Mouse (Mus musculus) intestine, postnatal 0 days (tissue): ENCODE results near the gene Ndufs5. TPM values are rescaled to one million over a fixed set of nuclear protein-coding genes. Genes with fewer than 3 reads are reported as not detected.

Source experiments
- ATAC-seq: fragments of 200-750 bp; cut with Nextera tagmentation; 2 replicates; pipeline ENCODE4 v1.8.0; 2017; ENCODE audit warnings: mild to moderate bottlenecking, moderate TSS enrichment, moderate library complexity
- H3K27ac ChIP-seq: fragments of 300-500 bp; sonication (generic); 2 replicates; pipeline ENCODE4 v1.5.1; 2014; ENCODE audit warnings: mild to moderate bottlenecking, low read depth, low read length, moderate library complexity
- H3K27me3 ChIP-seq: fragments of 300-500 bp; sonication (generic); replicated peaks from 2 replicates; pipeline ENCODE4 v1.6.1; 2014; ENCODE audit warnings: low read length, mixed read lengths; ENCODE audit not compliant: control insufficient read depth, insufficient read depth
- H3K36me3 ChIP-seq: fragments of 300-500 bp; sonication (generic); 2 replicates; pipeline ENCODE4 v1.6.1; 2014; ENCODE audit warnings: mild to moderate bottlenecking, moderate library complexity; ENCODE audit not compliant: control insufficient read depth, insufficient read depth
- H3K4me1 ChIP-seq: fragments of 300-500 bp; sonication (generic); replicated peaks from 2 replicates; pipeline ENCODE4 v1.6.1; 2014; ENCODE audit warnings: antibody characterized with exemption, low read length, mixed read lengths; ENCODE audit not compliant: control insufficient read depth, insufficient read depth
- H3K4me2 ChIP-seq: fragments of 300-500 bp; sonication (generic); replicated peaks from 2 replicates; pipeline ENCODE4 v1.6.1; 2014; ENCODE audit warnings: low read depth, mild to moderate bottlenecking, moderate library complexity
- H3K4me3 ChIP-seq: fragments of 300-500 bp; sonication (generic); 2 replicates; pipeline ENCODE4 v1.5.1; 2014; ENCODE audit warnings: low read depth, low read length
- H3K9ac ChIP-seq: fragments of 300-500 bp; sonication (generic); 2 replicates; pipeline ENCODE4 v1.6.1; 2014; ENCODE audit warnings: mild to moderate bottlenecking, low read depth, low read length
- H3K9me3 ChIP-seq: fragments of 300-500 bp; sonication (generic); 2 replicates; pipeline ENCODE4 v1.6.1; 2016; ENCODE audit warnings: mixed run types; ENCODE audit not compliant: control insufficient read depth
- CTCF ChIP-seq: sonication (generic); IDR thresholded peaks from 2 replicates; pipeline ENCODE4 v1.5.1; 2016; ENCODE audit warnings: low read depth, mild to moderate bottlenecking, control low read depth, antibody characterized with exemption, moderate library complexity
- WGBS: fragments of 180-500 bp; shearing (Covaris S2); extraction: QIAGEN DNeasy Blood & Tissue Kit; methylation state at CpG from one replicate; pipeline ENCODE4 v1.1.7; 2014; 5-methylcytosine and 5-hydroxymethylcytosine counted together
- polyA plus RNA-seq: library from polyadenylated mRNA; unstranded; fragments of >200 nt; fragmentation: Nextera tagmentation; extraction: Ambion mirVana; gene quantifications from 2 replicates; pipeline ENCODE4 v1.2.1, GENCODE M21; 2015

The Ndufs5 gene
- polyA plus RNA-seq, 1 experiment from 2014 or later = 395 TPM

GRCm38 (mm10) chr4:123685046-123685445 lies 33.0 kb downstream of the Ndufs5 start:
- Histone ChIP-seq H3K36me3 (no peaks in the 10 kb centered on the region), H3K9ac (no peak overlapping the region), H3K4me3 (no peak overlapping the region), H3K9me3 (no peaks in the 10 kb centered on the region), H3K4me1 (no peaks in the 10 kb centered on the region), H3K27ac (no peak overlapping the region), H3K4me2 (no peak overlapping the region), H3K27me3 (peaks cover 8% of the 10 kb centered on the region; the same call in 1 of the 2 replicates)
- no peak for ATAC-seq
- TF ChIP-seq CTCF = no peak
- WGBS = 84% methylated on average over 7 of the region's 7 CpGs

- Histone ChIP-seq H3K4me2 (no peak within 1 kb of the TSS), H3K4me1 (no peaks in the 10 kb centered on the region), H3K9me3 (no peaks in the 10 kb centered on the region), H3K9ac (no peak within 1 kb of the TSS), H3K36me3 (no peaks in the 10 kb centered on the region), H3K27me3 (peaks cover 8% of the 10 kb centered on the region; the same call in 1 of the 2 replicates), H3K4me3 (no peak within 1 kb of the TSS), H3K27ac (no peak within 1 kb of the TSS)
- WGBS = 79% methylated on average over 3 of the region's 3 CpGs
- TF ChIP-seq CTCF = no peak
- ATAC-seq = no peak
Measured at GRCm38 (mm10) chr4:123684260-123684659, 33.7 kb downstream of the Ndufs5 start, which contains the start of gene Macf1. Gene Macf1 (minus strand): TSS chr4:123684360.

GRCm38 (mm10) chr4:123682291-123682690 lies 35.7 kb downstream of the Ndufs5 start:
- no peaks in the 10 kb centered on the region for H3K36me3 ChIP-seq
- H3K9me3 ChIP-seq = no peaks in the 10 kb centered on the region
- no peak for TF ChIP-seq CTCF
- H3K4me3 ChIP-seq = no peak overlapping the region
- peaks cover 8% of the 10 kb centered on the region; the same call in 1 of the 2 replicates for H3K27me3 ChIP-seq
- no peak overlapping the region for H3K27ac ChIP-seq
- 83% methylated on average over 8 of the region's 8 CpGs for WGBS
- no peak overlapping the region for H3K9ac ChIP-seq
- H3K4me1 ChIP-seq = no peaks in the 10 kb centered on the region
- no peak for ATAC-seq
- no peak overlapping the region for H3K4me2 ChIP-seq

- TF ChIP-seq CTCF = no peak
- no peaks in the 10 kb centered on the region for H3K4me1 ChIP-seq
- H3K27me3 ChIP-seq = no peaks in the 10 kb centered on the region
- no peak overlapping the region for H3K27ac ChIP-seq
- 52% methylated on average over 7 of the region's 7 CpGs for WGBS
- no peak overlapping the region for H3K4me2 ChIP-seq
- H3K4me3 ChIP-seq = no peak overlapping the region
- no peak for ATAC-seq
- H3K9ac ChIP-seq = no peak overlapping the region
- no peaks in the 10 kb centered on the region for H3K36me3 ChIP-seq
- no peaks in the 10 kb centered on the region for H3K9me3 ChIP-seq
Measured at GRCm38 (mm10) chr4:123680962-123681361, 37.0 kb downstream of the Ndufs5 start.

- Histone ChIP-seq H3K27ac (no peak overlapping the region), H3K9ac (no peak overlapping the region), H3K4me2 (no peak overlapping the region), H3K27me3 (no peaks in the 10 kb centered on the region), H3K36me3 (no peaks in the 10 kb centered on the region), H3K9me3 (no peaks in the 10 kb centered on the region), H3K4me3 (no peak overlapping the region), H3K4me1 (no peaks in the 10 kb centered on the region)
- WGBS = 70% methylated on average over 10 of the region's 10 CpGs
- TF ChIP-seq CTCF = no peak
- no peak for ATAC-seq
Measured at GRCm38 (mm10) chr4:123677060-123677804, 40.8 kb downstream of the Ndufs5 start.

GRCm38 (mm10) chr4:123670598-123670997 lies 47.4 kb downstream of the Ndufs5 start:
- Histone ChIP-seq H3K4me3 (no peak overlapping the region), H3K27me3 (no peaks in the 10 kb centered on the region), H3K36me3 (no peaks in the 10 kb centered on the region), H3K4me1 (no peaks in the 10 kb centered on the region), H3K27ac (no peak overlapping the region), H3K9me3 (no peaks in the 10 kb centered on the region), H3K9ac (no peak overlapping the region), H3K4me2 (no peak overlapping the region)
- TF ChIP-seq CTCF = no peak
- ATAC-seq = no peak

GRCm38 (mm10) chr4:123669696-123670095 lies 48.3 kb downstream of the Ndufs5 start:
- Histone ChIP-seq H3K36me3 (no peaks in the 10 kb centered on the region), H3K27me3 (no peaks in the 10 kb centered on the region), H3K4me3 (no peak overlapping the region), H3K9ac (no peak overlapping the region), H3K4me2 (no peak overlapping the region), H3K4me1 (no peaks in the 10 kb centered on the region), H3K27ac (no peak overlapping the region), H3K9me3 (no peaks in the 10 kb centered on the region)
- TF ChIP-seq CTCF = no peak
- 71% methylated on average over 6 of the region's 6 CpGs for WGBS
- ATAC-seq = no peak
